Mouse (Mus musculus): ENCODE results near the gene Cldn4.
"Not testable (repeated sequence)": the region's sequence is repeated elsewhere in the genome, so short reads cannot be mapped to it uniquely, and the experiment has no call there.

Cldn4 gene

GRCm38 (mm10) chr5:134965473-134965851 lies 18.7 kb upstream of the Cldn4 start:
- no peak for DNase-seq (ENCODE audit: extremely low read depth, low read depth, low spot score)

DNA sequence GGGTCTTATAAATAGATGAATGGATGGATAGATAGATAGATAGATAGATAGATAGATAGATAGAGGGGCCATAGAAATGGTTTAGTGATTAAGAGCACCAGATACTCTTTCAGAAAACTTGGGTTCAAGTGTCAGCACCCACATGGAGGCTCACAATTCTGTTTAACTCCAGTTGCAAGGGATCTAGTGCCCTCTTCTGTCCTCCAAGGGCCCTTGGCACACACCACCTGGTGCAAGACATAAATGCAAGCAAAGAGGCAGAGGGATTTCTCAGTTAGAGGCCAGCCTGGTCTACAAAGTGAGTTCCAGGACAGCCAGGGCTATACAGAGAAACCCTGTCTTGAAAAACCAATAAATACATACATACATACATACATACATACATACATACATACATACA lies 17.9 kb upstream of the Cldn4 start:
- not testable (repeated sequence) for DNase-seq (ENCODE audit: extremely low read depth, low read depth, low spot score)

GRCm38 (mm10) chr5:134963546-134963945 lies 16.8 kb upstream of the Cldn4 start:
- DNase-seq (ENCODE audit: extremely low read depth, low read depth, low spot score) = no peak

DNA sequence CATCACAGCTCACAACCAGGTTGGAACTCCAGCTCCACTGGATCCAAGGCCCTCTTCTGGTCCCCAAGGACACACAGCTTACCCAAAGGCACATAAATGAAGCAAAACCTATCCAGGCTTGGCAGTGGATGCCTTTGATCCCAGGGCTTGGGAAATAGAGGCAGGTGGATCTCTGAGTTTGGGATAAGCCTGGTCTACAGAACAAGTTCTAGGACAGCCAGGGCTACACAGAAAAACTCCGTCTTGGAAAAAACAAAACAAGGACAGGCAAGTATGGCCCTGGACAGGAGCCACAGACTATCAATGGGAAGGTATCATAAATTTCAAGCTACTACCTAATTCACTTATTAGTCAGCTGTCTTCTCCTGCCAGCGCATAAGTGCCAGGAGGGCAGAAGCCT lies 14.8 kb upstream of the Cldn4 start:
- no peak for DNase-seq (ENCODE audit: extremely low read depth, low read depth, low spot score)

DNA sequence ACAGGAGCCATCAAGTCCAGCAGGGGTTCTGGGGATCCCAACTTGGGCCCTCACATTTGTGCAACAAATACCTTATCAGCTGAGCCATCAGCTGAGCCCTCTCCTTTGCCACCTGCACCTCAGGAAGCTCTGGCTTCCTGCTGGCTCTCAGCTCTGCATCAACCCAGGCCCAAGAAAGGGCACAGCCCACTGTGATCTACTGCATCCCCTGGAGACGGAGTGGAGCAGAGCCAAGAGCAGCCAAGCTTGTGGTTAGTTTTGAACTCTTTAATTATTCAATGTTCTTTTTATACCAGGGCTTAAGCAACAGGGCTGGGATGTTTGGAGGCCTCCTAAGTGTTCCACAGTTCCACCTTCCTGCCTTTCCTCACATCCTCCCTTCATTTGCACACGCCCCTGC lies 13.7 kb upstream of the Cldn4 start:
- DNase-seq (ENCODE audit: extremely low read depth, low read depth, low spot score) = no peak

DNA sequence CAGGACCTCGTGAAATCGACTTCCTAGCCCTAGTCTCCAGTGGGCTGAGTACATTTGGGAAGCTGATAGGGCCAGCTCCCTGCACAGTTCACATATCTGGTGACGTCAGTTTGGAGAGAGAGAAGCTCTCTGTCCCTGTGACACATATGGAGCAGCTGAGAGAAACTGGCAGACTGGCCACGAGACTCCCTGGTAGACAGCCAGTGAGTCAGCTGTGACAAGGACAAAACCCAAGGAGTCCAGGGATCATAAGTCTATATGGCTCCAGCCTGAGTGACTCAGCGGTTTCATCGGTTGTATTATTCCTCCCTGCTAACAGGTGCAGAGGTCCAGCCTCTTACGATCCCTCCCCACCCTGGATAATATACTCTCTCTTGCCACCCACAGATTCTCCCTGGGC lies 12.4 kb upstream of the Cldn4 start:
- DNase-seq (ENCODE audit: extremely low read depth, low read depth, low spot score) = no peak

DNA sequence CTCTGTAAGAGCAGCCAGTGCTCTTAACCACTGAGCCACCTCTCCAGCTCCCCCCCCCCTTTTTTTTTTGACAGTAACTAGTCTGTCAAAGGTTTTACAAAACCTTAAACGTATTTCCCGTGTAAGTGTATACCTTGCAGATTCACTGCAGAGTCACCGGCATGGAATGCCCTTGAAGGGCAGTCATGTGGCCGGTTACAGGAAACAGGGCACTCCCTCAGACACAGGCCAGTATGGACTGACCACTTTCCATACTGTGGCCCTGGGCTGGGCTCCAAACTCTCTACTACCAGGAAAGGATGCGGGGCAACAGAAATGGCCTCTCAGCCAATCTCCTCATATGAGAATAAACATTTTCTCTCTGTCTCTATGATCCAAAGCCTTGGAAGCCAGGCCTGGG lies 8.8 kb upstream of the Cldn4 start:
- DNase-seq (ENCODE audit: extremely low read depth, low read depth, low spot score) = no peak

DNA sequence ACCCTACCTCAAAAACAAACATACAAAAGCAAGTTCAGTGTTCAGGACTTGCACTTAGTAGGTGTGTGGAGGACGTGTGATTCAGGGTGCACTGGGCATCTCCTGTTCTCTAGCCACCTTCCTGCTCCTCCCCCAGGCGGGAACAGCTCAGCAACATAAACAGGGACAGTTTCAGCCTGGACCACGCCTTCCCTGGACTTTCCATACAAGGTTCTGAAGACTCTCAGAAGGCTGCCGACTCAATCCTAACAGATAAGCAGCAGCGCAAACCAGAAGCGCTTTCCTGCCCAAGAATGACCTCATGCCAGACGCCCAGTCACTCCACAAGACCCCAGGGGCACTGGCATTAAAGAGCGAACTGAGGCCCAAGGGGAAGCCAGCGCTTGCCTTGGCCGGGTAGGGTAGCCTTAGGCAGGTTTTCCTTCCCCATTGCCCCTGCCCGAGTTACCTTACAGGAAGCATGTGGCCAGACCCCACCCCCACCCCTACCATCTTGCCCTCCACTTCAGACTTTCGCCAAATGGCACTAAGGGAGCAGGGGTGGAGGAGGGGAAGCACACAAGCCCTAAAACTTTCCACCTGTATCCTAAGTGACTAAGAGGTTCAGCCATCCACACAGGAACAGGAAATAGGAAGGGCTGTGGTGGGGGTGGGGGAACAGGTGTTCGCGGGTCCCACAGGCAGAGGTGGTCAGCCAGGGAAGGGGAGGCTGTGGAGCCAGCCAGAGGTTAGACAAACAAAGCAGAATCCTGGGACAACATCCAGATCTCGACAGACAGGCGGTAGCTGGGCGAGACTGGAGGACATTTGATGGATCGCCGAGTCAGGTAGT lies 4.5 kb upstream of the Cldn4 start:
- no peak for DNase-seq (ENCODE audit: extremely low read depth, low read depth, low spot score)

- no peak for DNase-seq (ENCODE audit: extremely low read depth, low read depth, low spot score)
Observed at GRCm38 (mm10) chr5:134948085-134948439, 1.3 kb upstream of the Cldn4 start.

DNA sequence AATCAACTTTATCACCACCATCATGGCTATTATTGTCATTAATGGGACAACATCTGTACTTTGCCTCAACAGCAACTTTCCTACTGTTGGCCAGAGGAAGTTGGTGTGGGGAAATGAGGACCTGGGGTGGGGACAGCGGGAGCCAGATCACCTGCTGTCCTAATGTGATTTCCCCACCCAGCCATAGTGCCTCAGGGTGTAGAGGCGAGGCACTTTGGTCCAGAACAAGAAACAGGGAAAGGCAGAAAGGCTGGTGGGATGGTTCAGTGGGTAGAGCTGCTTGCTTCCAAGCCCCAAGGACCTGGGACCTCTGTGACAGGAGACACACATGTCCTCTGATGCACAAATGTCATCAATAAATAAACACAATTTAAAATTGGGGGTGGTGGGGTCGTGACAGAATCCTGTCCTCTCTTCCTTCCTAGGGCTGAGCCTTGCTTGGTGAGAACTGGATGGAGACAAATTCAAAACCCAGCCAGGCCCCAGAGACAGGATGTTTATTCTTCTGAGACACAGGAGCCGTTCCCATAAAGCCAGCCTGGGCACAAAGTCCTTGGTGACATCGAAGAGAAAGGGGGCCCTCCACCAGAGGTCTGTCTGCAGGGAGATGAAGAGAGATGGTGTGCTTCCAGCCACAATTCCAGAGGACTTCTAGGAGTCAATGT lies 818 bp upstream of the Cldn4 start:
- DNase-seq (ENCODE audit: extremely low read depth, low read depth, low spot score) = no peak

GRCm38 (mm10) chr5:134946063-134946856 lies 474 bp downstream of the Cldn4 start:
- no peak for DNase-seq (ENCODE audit: extremely low read depth, low read depth, low spot score)

DNA sequence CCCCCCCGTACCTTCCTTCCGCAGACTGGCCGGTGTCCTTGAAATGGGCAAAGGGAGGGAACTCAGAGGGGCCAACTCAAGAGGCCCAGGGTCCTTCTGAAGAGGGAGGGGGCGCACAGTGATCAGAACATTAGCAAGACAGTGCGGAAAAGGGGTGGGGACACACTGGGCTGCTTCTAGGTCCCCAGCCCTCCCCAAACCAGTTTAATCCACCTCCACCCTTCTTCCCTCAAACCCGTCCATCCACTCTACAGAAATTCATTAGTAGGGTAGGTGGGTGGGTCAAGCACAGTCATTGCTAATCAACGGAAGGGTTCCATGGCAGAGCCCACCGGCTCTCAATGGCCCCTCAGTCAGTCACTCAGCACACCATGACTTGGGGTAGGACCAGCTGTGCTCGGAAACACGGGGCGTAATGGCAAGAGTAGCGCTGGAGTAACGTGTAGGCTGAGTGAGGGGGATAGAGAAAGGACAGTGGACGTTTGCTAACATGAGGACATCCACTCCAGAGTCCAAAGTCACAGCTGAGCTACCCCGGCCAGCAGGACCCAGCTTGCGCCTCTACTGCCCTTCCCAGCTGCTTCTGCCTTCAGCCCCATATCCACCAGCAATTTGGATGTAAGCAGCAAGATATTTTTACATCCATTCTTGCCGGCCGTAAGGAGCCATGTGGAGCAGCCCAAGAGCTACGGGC lies 1.3 kb downstream of the Cldn4 start:
- no peak for DNase-seq (ENCODE audit: extremely low read depth, low read depth, low spot score)

DNA sequence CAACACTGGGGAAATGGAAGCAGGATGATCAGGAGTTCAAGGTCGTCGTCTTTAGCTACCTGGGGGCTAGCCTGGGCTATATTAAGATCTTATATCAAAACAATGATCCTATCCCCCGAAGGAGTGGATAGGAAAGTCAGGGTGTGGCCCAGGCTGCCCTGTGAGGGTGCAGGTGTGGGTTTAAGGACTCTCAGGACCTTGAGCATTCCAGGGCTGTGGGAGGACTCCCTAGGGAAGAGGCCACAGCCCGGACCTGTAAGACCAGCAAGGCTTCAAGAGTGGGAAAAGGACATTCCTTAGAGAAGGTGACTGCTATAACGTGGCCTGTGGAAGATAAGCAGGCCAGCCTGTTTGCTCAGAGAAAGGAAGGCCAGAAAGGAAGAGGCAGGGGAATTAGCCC lies 2.6 kb downstream of the Cldn4 start:
- DNase-seq (ENCODE audit: extremely low read depth, low read depth, low spot score) = no peak

DNA sequence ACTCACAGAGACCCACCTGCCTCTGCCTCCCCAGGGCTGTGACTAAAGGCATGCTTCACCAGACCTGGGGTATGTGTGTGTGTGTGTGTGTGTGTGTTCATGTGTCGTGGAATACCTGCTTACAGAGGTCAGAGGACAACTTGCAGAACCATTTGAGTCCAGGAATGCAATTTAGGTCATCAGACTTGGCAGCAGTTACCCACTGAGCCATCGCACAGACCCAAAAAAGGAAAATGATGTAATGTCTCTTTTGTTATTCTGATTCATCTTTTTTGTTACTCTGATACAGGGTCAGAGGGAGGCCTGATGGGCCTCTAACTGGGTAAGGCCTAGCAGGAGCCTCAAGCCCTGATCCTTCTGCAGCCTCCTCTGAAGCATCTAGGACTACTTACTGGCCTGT lies 4.0 kb downstream of the Cldn4 start:
- DNase-seq (ENCODE audit: extremely low read depth, low read depth, low spot score) = no peak

- no peak for DNase-seq (ENCODE audit: extremely low read depth, low read depth, low spot score)
Observed at GRCm38 (mm10) chr5:134941472-134942209, 5.1 kb downstream of the Cldn4 start.

DNA sequence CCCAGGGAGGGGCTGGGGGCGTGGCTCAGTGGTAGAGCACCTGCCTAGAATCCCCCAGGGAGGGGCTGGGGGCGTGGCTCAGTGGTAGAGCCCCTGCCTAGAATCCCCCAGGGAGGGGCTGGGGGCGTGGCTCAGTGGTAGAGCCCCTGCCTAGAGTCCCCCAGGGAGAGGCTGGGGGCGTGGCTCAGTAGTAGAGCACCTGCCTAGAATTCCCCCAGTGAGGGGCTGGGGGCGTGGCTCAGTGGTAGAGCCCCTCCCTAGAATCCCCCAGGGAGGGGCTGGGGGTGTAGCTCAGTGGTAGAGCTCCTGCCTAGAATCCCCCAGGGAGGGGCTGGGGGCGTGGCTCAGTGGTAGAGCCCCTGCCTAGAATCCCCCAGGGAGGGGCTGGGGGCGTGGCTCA lies 7.2 kb downstream of the Cldn4 start:
- not testable (repeated sequence) for DNase-seq (ENCODE audit: extremely low read depth, low read depth, low spot score)

DNA sequence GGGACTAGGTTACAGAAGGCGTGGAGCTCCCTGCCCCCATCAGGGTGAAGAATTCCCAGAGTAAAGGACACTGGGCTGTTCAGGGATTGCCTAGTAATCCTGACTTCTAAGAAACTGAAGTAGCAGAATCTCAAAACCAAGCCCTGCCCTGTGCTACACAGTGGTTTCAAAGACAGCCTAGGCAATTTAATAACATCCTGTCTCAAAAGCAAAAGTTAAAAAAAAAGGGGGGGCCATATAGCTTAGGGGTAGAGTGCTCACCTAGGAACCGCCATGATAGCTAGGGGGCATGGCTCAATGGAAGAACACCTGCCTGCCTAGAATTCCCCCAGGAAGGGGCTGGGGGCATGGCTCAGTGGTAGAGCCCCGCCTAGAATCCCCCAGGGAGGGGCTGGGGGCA lies 7.7 kb downstream of the Cldn4 start:
- DNase-seq (ENCODE audit: extremely low read depth, low read depth, low spot score) = no peak

DNA sequence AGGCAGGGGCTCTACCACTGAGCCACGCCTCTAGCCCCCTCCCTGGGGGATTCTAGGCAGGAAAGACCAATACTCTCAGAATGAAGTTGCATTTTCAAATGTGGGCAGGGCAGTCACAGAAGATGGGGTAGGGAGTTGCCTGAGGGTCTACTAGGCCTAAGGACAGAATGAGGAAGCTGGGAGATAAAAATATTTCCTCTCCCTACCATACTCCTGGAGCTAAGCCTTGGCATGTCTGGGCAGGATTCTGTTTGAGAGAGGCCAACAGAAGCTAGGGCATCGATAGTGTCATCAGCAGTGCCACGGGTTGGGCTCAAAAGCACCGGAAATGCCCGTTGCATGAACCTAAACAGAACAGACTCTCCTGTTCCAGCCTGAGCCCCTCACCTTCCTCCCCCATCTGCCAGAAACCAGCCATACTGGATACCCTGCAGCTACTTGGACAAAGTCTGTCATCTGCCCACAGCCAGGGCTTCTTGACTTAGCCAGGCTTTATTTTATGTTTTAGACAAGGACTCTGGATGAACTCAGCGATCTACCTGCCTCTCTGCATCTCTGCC lies 10.0 kb downstream of the Cldn4 start:
- DNase-seq (ENCODE audit: extremely low read depth, low read depth, low spot score) = no peak

- no peak for DNase-seq (ENCODE audit: extremely low read depth, low read depth, low spot score)
Observed at GRCm38 (mm10) chr5:134936051-134936450, 10.7 kb downstream of the Cldn4 start.

- DNase-seq (ENCODE audit: extremely low read depth, low read depth, low spot score) = no peak
Observed at GRCm38 (mm10) chr5:134934666-134935065, 12.1 kb downstream of the Cldn4 start.

All from fat pad, adult 2 months (tissue).